Mouse (Mus musculus): ENCODE results near the gene Skor1. TPM values are rescaled to one million over a fixed set of nuclear protein-coding genes. Genes with fewer than 3 reads are reported as not detected.

Gene Skor1
- total RNA-seq (2021): under 1 TPM; 0.06 to 0.10 TPM
- long read RNA-seq, experiment 1: 0 reads
- long read RNA-seq, experiment 2: 0 reads

DNA sequence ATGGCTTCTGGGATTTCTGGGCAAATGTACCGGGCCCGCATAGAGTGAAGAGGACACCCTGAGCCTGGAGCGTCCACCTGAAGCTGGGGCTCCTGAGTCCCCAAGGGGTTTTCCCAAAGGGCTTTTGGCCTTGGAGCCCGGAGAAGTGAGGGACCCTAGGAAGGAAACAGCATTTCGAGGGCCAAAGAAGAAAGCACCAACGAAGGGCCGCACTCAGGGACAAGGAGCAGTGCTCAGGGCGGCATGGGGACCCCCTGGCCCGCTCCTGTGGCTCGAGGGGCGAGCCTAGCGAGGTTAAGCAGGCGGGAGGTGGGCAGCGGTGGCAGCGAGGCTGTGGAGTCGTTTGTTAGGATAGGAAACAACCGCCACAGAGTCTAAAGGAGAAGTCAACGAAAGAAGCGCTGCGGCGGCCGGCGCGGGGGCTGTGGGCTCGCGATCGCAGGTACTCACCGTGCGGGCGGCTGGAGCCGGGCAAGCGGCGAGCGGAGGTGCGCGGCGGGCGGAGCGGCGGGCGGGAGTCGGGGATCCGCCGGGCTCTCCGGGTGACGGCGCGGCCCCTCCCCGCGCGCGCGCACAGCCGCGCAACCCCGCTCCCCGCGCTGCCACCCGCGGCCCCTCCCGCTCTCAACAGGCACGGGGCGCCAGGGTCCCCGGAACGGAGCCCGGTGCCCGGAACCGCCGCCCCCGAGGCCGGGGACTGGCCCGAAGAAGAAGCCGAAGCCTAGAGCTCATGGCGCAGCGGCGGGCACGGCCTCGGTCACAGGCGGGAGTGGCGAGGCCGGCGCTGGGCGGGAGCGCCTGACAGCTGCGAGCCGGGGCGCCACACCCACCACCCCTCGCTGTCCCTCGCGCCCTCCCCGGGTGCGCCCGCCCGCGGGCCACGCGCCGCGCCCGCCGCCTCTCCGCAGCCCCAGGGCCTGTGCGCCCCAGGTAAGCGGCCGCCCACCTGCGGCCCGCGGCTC, at the start of gene Skor1:
Gene Skor1, minus strand, starts transcription at position 552 of the 962 bp plus-strand sequence.
- DNase-seq (ENCODE audit: low spot score in 2 of 2): no peak

DNA sequence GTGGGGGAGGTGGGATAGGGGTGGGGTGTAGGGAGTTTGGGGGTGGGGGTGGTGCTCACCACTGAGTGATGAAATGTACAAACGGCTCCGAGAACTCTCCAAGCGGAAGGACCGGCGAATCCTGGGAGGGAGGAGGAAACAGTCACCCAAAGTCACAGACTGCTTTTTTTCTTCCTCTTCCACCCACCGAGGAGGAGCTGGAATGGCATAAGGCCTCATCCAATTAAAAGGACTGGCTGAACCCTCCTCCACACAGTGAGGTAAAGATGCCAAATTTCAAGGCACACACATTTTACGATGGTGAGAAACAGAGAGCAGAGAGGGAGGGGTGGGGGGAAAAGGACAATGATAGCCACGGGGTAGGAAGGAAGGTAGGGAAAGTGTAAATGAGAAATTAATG, 48.5 kb upstream of the Skor1 start:
- DNase-seq (ENCODE audit: low spot score in 2 of 2): no peak

DNA sequence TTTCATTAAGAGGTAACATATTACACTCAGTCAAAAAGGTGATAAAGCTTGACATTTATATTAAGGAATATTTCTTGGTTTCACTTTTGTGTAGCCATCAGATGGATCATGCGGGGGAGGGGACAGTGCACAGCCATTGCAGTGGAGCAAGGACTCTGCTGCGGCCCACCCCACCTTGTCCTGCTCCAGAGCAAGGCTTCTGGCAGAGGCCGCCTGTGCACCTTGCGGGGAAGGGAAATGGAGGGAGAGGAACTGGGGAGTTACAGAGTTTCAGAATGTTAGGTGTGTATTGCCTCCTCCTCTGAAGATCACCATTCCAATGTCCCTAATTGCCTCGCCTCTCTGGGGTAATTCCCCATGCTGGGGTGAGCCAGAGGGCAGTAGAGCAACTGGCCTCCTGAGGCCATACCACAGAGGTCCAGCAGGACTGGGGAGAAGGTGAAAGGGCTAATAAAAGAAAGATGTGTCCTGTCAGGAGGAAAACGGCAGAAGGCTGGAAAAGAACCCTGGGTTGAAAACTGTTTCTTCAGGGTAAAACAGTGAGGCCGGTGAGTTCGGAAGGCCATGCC, 47.4 kb upstream of the Skor1 start:
- DNase-seq (ENCODE audit: low spot score in 2 of 2): no peak

DNA sequence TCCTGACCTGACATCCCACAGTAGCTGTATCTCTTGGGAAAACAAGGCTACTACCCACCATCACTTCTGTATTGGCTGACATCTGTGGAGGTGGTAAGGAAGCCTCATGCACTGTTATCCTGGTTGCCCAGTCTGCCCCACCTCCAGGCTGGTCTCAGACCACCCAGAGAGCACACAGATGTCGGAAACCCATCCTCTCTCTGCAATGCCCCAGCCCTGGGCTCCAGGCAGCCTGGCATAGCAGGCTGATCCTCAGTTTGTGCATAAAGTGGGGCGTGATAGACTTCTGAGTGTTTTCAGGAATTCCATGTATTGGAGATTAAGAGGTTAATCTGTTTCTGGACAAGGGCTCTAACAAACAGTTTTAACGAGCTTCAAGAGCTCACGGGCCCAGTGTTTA, 46.8 kb upstream of the Skor1 start:
- DNase-seq (ENCODE audit: low spot score in 2 of 2): no peak

DNA sequence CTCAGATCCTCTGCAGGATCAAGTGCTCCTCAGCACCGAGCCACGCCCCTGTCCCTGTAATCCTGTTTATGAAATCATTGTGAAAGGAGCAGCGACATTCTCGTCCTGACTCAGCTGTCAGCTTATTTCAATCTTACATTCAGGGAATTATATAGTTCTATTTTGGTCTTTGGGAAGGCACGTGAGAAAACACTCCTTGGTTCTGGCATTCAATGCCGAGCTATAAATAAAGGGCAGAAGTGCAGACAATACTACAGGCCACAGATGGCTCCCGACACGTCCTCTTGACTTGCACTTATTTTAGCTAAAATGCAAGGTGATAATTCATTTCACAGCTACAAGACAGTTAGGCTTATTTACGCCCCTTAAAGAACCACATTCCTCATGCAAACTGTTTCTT, 46.0 kb upstream of the Skor1 start:
- no peak for DNase-seq (ENCODE audit: low spot score in 2 of 2)

DNA sequence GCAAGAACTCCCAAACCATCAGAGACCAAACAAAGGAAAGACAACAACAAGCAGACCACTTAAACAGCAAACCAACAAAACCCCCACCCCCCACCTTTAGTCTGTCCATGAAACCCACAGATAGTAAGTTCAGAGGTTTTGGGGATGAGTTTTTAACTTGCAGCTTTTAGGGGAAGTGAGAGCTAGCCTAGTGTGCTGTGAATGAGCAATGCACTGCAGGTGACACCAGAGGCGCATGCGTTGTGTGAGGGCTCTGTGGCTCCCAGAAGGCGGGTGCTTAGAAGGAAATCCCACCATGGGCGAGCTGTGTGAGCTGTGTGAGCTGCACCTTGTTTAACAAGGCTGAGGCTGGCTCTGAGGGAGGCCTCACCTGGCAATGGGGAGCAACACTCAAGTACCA, 44.0 kb upstream of the Skor1 start:
- no peak for DNase-seq (ENCODE audit: low spot score in 2 of 2)

DNA sequence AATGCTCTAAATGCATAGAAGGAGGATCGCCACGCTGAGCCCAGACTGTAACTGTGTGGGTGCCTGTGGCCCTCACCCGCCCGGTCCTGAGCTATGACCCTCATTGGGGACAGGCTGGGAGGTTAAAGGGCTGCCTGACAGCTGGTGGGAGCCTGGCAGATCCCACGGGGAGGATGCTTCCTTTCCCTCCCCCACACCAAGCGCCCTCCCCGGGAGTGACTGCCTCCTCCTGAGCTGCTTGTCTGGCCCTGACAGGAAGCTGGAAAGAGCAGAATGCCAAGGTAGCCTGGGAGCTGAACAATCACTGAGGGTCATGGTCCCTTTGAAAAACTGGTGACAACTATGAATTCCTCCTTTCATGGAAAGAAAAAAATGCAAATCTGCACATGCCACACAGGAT, 38.5 kb upstream of the Skor1 start:
- peak in 1 of 2 experiments; percentile 5 for DNase-seq (ENCODE audit: low spot score in 2 of 2)

DNA sequence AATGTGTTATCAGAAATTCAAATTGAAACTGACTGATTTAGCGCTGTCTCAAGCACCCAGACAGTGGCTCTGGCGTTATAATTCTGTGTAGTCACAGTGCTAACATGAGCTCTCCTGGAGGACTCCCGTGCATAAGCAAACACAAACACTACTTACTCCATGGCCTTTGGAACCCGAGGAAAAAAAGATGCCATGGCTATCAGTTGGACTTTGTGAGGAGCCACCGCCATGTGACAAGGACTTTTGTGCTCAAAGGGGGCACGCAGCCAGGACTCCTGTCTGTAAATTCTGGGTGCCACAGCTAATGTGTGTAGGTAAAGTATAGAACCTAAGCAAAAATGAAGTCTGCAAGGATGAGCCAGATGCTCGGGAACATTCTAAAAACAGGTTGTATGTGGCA, 36.5 kb upstream of the Skor1 start:
- DNase-seq (ENCODE audit: low spot score in 2 of 2): no peak

DNA sequence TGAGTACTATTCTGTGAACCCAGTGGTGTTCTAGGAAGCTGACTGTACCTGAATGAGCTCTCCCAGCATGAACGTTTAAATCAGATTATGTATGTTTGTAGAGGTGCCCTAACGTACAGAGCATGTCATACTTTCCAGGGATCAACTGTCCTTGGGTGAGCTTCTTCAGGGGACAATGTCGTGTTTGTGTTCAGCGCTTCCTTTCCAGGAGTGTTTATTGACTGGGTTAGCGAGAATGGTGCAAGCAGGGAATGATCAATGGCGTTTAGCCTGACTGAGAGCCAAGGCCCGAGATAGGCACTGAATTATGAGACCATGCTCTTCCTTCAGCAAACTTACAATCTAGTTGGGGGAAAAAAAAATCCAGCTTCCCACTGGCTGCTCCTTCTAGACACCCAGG, 35.1 kb upstream of the Skor1 start:
- DNase-seq (ENCODE audit: low spot score in 2 of 2): no peak

DNA sequence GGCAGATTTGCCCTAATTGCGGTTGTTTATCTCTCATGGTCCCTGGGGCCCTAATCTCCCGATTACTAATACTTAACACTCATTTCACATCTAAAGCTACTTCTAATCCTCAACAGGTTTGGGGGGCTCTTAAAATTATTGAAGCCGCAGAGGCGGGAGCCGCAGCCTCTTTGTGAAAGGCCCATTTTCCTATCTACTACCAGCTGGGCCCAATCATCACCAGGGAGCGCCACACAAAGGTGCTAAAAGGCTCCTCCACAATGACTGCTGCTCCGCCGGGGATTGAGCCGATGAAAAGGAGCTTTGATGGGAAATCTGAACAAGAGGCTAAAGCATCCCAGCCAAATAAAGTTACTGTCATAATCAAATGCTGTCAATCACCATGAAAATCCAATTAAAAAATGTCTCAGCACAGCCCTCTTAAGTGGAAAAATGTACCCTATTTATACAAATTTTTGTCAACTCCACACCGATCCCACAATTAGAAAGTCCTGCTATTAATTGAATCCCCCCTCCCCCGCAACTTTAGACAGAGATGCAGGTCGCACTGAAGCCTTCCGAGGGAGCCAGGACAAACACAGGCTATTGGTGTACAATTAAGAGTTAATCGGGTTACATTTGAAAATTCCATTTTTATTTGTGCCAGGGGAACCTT, 33.7 kb upstream of the Skor1 start:
- DNase-seq (ENCODE audit: low spot score in 2 of 2): no peak

DNA sequence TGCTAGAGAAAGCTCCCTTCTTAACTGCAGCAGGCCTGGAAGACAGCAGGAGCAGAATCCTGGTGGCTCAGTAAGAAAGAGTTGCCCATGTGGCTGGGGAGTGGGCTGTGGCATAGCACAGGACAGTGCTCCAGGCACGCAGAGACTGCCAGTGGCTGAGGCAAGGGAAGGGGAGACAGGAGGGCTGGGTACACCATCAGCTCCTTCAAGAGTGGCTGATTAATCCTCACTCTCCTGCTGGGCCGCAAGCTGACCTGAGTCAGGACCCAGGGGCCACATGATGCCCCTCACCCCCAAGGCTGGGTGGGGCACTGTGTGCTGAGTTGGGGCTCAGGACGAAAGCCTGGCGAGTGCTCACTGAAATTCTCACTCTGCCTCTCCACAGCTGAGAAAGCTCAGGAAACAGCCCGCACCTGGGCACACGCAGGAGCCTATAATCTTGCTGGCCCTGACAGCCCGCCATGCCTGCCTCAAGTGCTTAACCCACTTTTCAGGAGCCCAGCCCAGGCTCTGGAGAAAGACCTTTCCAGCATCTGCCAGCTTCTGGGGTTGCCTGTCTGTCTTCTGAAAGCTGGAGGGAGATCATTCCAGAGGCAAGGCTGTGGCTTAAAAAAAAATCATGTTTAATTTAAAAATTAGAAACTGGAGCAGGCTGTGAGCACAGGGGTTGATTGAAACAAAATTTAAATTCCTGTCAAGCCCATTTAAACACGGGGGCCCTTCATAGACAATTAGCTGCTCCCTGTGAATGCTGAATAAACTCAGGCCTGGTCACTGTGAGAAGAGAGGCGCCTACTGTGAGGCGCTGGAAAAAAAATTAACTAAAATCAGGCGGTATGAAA, 32.8 kb upstream of the Skor1 start:
- DNase-seq (ENCODE audit: low spot score in 2 of 2): no peak

DNA sequence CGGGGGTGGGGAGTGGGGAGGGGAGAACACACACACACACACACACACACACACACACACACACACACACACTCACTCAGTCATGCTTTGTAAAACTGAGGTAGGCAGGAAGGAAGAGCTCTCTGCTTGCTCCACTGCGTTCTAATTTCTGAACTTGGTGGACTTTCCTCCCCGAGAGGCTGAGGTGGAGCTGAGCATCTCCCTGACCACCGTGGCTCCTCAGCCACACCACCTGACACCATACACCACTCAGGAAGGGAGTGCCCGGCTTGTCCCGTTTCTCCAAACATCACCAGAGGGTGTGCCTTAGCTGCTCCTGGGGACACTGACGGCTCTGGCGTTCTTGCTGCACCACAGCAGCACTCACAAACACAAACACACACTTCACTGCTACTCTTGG, 29.5 kb upstream of the Skor1 start:
- DNase-seq (ENCODE audit: low spot score in 2 of 2): no peak

DNA sequence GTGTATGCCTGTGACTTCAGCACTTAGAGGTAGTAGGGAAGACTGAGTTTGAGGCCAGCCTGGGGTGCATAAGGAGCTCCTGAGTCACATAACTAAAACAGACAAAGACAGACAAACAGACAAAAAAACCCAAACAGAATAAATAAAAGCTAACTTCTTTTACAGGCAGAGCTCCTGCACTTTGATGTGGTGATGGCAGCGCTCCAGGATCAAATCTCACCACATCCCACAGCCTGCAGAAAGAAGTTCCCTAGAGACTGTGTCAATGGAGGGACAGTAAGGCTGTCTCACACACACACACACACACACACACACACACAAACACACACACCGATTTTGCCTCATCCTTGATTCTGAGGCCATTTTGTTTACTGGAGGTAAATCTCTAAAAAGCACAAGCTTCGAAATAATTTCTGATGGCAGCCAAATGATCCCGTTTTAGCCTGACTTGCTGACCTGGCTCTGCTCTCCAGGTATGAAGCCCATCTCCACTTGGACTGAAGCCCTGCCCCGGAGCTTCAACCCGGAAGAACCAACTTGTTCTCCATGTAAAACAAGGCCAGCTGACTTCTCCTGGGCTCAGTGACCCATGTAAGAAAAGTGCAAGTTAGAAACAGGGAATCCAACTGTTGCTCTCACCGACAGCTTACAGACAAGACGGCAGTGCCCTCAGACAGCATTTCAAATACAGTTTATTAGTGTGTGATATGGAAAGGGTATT, 25.4 kb upstream of the Skor1 start:
- DNase-seq (ENCODE audit: low spot score in 2 of 2): no peak

DNA sequence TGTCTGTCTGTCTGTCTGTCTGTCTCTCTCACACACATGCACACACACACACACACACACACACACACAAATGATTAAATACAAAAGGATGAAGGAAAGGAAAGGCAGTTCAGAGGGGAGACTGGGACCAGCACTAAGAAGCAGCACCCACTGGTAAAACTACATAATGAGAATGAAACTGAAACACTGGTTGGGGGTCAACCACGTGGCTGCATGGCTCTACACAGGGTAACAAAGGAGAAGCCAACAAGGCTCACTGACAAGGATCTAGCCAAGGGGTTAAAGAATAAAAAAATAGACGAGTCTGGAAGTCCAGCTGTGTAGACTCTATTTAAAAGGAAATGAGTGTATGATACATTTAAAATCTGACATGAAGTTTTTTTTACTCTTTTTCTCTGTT, 23.2 kb upstream of the Skor1 start:
- DNase-seq (ENCODE audit: low spot score in 2 of 2): no peak

DNA sequence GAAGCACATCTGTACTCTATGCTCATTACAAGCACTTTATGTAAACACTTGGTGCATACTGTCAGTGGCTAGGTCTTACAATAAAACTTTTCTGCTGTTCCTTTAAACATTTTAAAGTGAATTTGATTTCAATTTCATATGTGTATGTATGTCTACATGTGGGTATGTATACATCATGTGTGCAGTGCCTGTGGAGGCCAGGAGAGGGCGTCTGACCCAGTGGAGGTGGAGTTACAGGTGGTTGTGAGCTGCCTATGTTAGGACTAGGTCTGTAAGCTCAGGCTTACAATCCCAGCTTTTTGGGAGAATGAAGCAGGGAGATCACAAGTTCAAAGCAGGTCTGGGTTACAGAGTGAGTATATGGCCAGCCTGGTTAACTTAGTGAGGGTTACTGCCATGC, 20.4 kb upstream of the Skor1 start:
- no peak for DNase-seq (ENCODE audit: low spot score in 2 of 2)

DNA sequence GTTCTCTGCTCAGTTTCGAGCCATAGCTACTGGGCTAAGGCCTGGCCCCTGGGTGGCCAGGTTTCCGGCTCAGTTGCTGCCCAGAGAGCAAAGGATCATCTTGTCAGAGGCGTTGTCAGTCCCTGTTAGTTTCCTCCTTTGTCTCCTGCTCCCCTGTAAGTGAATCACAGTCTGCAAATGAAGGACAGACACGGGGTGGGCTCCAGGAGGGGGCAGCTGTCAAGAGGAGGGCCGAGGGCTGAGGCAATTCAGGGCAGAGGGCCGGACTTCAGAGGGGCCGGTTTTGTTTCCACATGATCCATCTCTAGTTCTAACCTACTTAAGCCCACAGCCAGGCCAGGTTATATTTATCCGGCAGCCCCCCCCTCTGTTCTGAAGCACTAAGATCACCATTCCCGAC, 16.3 kb upstream of the Skor1 start:
- no peak for DNase-seq (ENCODE audit: low spot score in 2 of 2)

DNA sequence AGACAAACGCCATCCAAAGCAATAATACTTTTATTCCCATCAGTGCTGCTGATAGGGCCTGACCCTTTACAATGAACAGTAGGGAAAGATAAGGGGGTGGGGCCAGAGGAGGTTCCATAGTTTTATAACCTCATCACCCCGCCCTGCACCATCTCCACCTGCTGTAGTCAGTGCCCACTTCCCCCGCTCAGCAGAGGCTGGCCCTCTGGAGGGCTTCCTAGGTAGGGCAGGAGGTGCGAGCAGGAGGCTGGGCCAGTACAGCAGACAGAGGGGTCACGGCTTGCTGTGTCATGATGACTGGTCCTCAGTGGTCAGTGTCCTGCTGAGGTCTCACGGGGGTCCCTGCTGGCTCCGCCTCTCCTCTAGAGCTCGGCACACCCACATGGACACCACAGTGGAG, 15.0 kb upstream of the Skor1 start:
- no peak for DNase-seq (ENCODE audit: low spot score in 2 of 2)

DNA sequence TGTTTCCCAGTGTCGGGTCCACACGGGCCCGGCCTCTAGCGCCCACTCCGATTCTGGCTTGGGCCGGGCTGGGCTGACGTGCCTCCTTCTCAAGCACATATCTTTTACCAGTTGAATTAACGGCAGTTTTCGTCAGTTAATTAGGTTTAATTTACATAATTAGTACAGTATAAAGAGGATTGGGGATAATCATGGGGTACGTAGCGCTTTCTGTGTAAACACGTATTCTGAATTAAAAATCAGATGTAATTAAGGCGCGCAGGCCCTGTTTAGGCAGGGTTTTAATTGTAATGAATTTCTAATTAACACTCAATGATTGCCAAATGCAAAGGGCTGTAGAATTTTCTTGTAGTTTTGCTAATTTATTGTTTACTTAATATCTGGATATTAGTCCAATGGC, 3.2 kb upstream of the Skor1 start:
- DNase-seq (ENCODE audit: low spot score in 2 of 2): no peak

DNA sequence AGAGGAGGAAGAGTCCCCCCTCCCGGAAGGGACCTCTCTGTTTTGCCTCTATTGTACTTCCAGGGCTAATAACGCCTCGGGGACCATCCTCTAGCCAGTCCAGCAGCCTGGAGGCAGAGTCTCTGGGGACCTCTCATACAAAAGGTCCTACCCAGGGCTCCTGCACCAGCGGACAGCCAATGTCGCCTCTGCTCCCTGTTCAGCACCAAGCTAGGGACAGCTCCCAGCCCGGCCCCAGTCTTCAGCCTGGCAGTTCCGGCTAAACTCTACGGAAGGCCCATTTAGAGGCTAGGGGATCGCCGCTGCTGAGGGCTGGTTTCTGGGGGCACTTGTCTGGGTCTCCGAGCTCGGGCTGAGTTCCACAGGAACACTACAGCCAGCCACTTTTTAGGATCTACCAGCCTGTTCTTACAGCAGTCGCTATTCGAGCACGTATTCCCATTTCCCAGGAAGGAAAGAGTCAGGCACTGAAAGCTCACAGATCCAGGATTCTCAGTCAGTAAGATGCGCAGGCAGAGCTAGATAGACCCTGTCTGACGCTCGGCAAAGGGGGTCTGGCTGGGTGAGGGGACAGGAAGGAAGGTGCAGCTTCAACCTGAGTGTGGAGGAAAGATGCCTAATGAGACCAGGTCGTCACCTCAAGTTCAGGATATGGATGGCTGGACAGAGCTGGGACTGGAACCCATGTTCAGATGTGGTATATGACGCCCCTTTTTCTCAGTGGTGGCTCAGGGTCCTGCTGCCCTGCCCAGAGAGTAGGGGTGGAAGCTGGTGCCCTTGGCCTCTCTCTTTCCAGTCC, 2.5 kb upstream of the Skor1 start:
- peak; percentile 67 to 69 for DNase-seq (ENCODE audit: low spot score in 2 of 2)

Measured in adrenal gland, adult 18-20 months (tissue).